Mouse (Mus musculus): ENCODE measurements around the gene 9630041A04Rik.
A peak's percentile ranks its signal among the peaks of the same experiment; 100 is the strongest.

Gene 9630041A04Rik

GRCm38 (mm10) chr9:101919324-101919723 is 57.7 kb downstream of the 9630041A04Rik start:
- no peak for DNase-seq (ENCODE audit: low read depth, low spot score)

- no peak for DNase-seq (ENCODE audit: low read depth, low spot score)
Observed at GRCm38 (mm10) chr9:101922846-101923245, 61.2 kb downstream of the 9630041A04Rik start.

- DNase-seq (ENCODE audit: low read depth, low spot score), result no peak
Observed at GRCm38 (mm10) chr9:101924829-101925228, 63.2 kb downstream of the 9630041A04Rik start.

- DNase-seq (ENCODE audit: low read depth, low spot score), result no peak
Observed at GRCm38 (mm10) chr9:101933946-101934573, 72.4 kb downstream of the 9630041A04Rik start.

GRCm38 (mm10) chr9:101934887-101935286 is 73.2 kb downstream of the 9630041A04Rik start:
- DNase-seq (ENCODE audit: low read depth, low spot score), result no peak

- no peak for DNase-seq (ENCODE audit: low read depth, low spot score)
Observed at GRCm38 (mm10) chr9:101938066-101938465, 76.4 kb downstream of the 9630041A04Rik start.

- no peak for DNase-seq (ENCODE audit: low read depth, low spot score)
Observed at GRCm38 (mm10) chr9:101939006-101939405, 77.4 kb downstream of the 9630041A04Rik start.

GRCm38 (mm10) chr9:101940182-101940581 is 78.5 kb downstream of the 9630041A04Rik start:
- no peak for DNase-seq (ENCODE audit: low read depth, low spot score)

GRCm38 (mm10) chr9:101942058-101942669 is 80.5 kb downstream of the 9630041A04Rik start:
- DNase-seq (ENCODE audit: low read depth, low spot score), result no peak

GRCm38 (mm10) chr9:101945326-101945725 is 83.7 kb downstream of the 9630041A04Rik start:
- peak; percentile 27 for DNase-seq (ENCODE audit: low read depth, low spot score)

GRCm38 (mm10) chr9:101945814-101946213 is 84.2 kb downstream of the 9630041A04Rik start:
- no peak for DNase-seq (ENCODE audit: low read depth, low spot score)

- no peak for DNase-seq (ENCODE audit: low read depth, low spot score)
Observed at GRCm38 (mm10) chr9:101950101-101950500, 88.5 kb downstream of the 9630041A04Rik start.

GRCm38 (mm10) chr9:101954529-101954928 is 92.9 kb downstream of the 9630041A04Rik start:
- DNase-seq (ENCODE audit: low read depth, low spot score), result peak; percentile 84

- DNase-seq (ENCODE audit: low read depth, low spot score), result no peak
Observed at GRCm38 (mm10) chr9:101956228-101956627, 94.6 kb downstream of the 9630041A04Rik start.

GRCm38 (mm10) chr9:101971806-101972205 is 110.2 kb downstream of the 9630041A04Rik start:
- peak; percentile 13 for DNase-seq (ENCODE audit: low read depth, low spot score)

GRCm38 (mm10) chr9:101972314-101972713 is 110.7 kb downstream of the 9630041A04Rik start:
- DNase-seq (ENCODE audit: low read depth, low spot score), result no peak

- DNase-seq (ENCODE audit: low read depth, low spot score), result no peak
Observed at GRCm38 (mm10) chr9:101976884-101977465, 115.3 kb downstream of the 9630041A04Rik start.

- DNase-seq (ENCODE audit: low read depth, low spot score), result no peak
Observed at GRCm38 (mm10) chr9:101981161-101981560, 119.5 kb downstream of the 9630041A04Rik start.

GRCm38 (mm10) chr9:101982378-101982777 is 120.7 kb downstream of the 9630041A04Rik start:
- no peak for DNase-seq (ENCODE audit: low read depth, low spot score)

GRCm38 (mm10) chr9:101986910-101987309 is 125.3 kb downstream of the 9630041A04Rik start:
- DNase-seq (ENCODE audit: low read depth, low spot score), result no peak

- DNase-seq (ENCODE audit: low read depth, low spot score), result no peak
Observed at GRCm38 (mm10) chr9:101990032-101990431, 128.4 kb downstream of the 9630041A04Rik start.

- DNase-seq (ENCODE audit: low read depth, low spot score), result no peak
Observed at GRCm38 (mm10) chr9:101990836-101991235, 129.2 kb downstream of the 9630041A04Rik start.
